Mouse (Mus musculus): ENCODE measurements around the gene Orc1. TPM values are rescaled to one million over a fixed set of nuclear protein-coding genes. Genes with fewer than 3 reads are reported as not detected.

Gene Orc1
- total RNA-seq, 2 experiments from 2014 or later = 9.8 to 16.6 TPM

- ATAC-seq (replicated peaks; ENCODE audit: low FRiP score, poor library complexity, severe bottlenecking) = no peak
These were observed 54.5 kb downstream of the Orc1 start for GRCm38 (mm10) chr4:108633703-108634102.

GRCm38 (mm10) chr4:108634696-108635095, 55.5 kb downstream of the Orc1 start:
- no peak for ATAC-seq (replicated peaks; ENCODE audit: low FRiP score, poor library complexity, severe bottlenecking)

- no peak for ATAC-seq (replicated peaks; ENCODE audit: low FRiP score, poor library complexity, severe bottlenecking)
These were observed 55.9 kb downstream of the Orc1 start for GRCm38 (mm10) chr4:108635101-108635500.

GRCm38 (mm10) chr4:108637721-108638120, 58.5 kb downstream of the Orc1 start:
- ATAC-seq (replicated peaks; ENCODE audit: low FRiP score, poor library complexity, severe bottlenecking) = no peak

- ATAC-seq (replicated peaks; ENCODE audit: low FRiP score, poor library complexity, severe bottlenecking) = no peak
These were observed 59.5 kb downstream of the Orc1 start for GRCm38 (mm10) chr4:108638752-108639151.

- ATAC-seq (replicated peaks; ENCODE audit: low FRiP score, poor library complexity, severe bottlenecking) = no peak
These were observed 85.2 kb downstream of the Orc1 start for GRCm38 (mm10) chr4:108664407-108664806.

Other genes starting within 250 kb of the Orc1 start
- not detected in 2 replicates for gene Shisal2a, start 196.1 kb upstream of the Orc1 start, total RNA-seq (2015; ENCODE audit: low replicate concordance)
- not detected in 2 replicates for gene Shisal2a, start 196.1 kb upstream of the Orc1 start, total RNA-seq (2017; ENCODE audit: low replicate concordance)
- not detected in 2 replicates for gene Gpx7, start 172.5 kb upstream of the Orc1 start, total RNA-seq (2015; ENCODE audit: low replicate concordance)
- not detected in 2 replicates for gene Gpx7, start 172.5 kb upstream of the Orc1 start, total RNA-seq (2017; ENCODE audit: low replicate concordance)
- 11.1 and 13.1 TPM in 2 replicates for gene Tut4, start 120.0 kb upstream of the Orc1 start, total RNA-seq (2015; ENCODE audit: low replicate concordance)
- 8.4 and 18.3 TPM in 2 replicates for gene Tut4, start 120.0 kb upstream of the Orc1 start, total RNA-seq (2017; ENCODE audit: low replicate concordance)
- gene Prpf38a, start 87 bp upstream of the Orc1 start, total RNA-seq (2015; ENCODE audit: low replicate concordance) = 12.9 and 19.2 TPM in 2 replicates
- 37.7 and 46.8 TPM in 2 replicates for gene Prpf38a, start 87 bp upstream of the Orc1 start, total RNA-seq (2017; ENCODE audit: low replicate concordance)
- 2.7 and 13.0 TPM in 2 replicates for gene Cc2d1b, start 40.5 kb downstream of the Orc1 start, total RNA-seq (2015; ENCODE audit: low replicate concordance)
- 8.3 and 8.8 TPM in 2 replicates for gene Cc2d1b, start 40.5 kb downstream of the Orc1 start, total RNA-seq (2017; ENCODE audit: low replicate concordance)
- not detected in 2 replicates for gene 3110021N24Rik, start 140.2 kb downstream of the Orc1 start, total RNA-seq (2015; ENCODE audit: low replicate concordance)
- not detected in 2 replicates for gene 3110021N24Rik, start 140.2 kb downstream of the Orc1 start, total RNA-seq (2017; ENCODE audit: low replicate concordance)
- 1.3 TPM in 1 of 2 replicates, not detected in the other for gene Zfyve9, start 201.4 kb downstream of the Orc1 start, total RNA-seq (2015; ENCODE audit: low replicate concordance)
- 1.7 and 1.8 TPM in 2 replicates for gene Zfyve9, start 201.4 kb downstream of the Orc1 start, total RNA-seq (2017; ENCODE audit: low replicate concordance)